Mouse (Mus musculus): ENCODE measurements around the gene Bcor. TPM values are rescaled to one million over a fixed set of nuclear protein-coding genes. Genes with fewer than 3 reads are reported as not detected.

Gene Bcor
- 24.8 TPM for polyA plus RNA-seq (2017; shearing (Covaris generic))

DNA sequence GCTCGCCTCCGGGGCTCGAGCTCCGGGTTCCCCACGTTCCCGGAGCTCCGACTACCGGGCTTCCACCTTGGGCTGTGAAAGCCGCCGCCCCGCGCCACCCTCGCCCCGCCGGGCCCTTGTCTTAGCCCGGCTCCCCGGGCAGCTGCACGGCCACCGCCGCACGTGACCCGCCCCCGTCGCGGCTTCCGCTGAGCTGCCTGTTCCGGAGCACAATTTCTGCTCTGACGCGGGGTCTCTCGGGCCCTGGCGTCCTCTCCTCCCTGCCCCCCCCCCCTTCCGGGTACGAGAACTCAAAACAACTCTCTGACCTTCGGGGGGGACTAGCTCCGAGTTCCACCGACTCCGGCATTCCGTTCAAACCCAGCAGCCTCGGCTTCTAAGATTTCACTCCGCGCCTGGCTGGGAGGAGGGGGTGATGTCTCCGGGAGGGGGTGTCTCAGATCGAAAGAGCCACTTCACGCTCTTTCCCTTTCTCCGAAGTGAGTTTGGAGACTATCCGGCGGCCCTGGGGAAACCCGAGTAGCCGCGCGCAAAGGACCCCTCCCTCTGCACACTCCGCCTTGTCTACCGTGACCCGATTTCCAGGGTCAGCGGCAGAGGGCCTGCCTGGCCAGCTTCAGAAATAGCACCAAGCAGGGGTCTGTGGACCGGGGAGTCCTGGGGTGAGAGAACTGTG lies at the start of gene Bcor:
Gene Bcor (minus strand): TSS at position 375 of the 676 bp plus-strand sequence.

